Mouse (Mus musculus) liver, postnatal 0 days (tissue): ENCODE results near the gene Spcs1.

Source experiments
- CTCF ChIP-seq: sonication (generic); IDR thresholded peaks from 2 replicates; pipeline ENCODE4 v1.5.1; 2016; ENCODE audit warnings: antibody characterized with exemption, low read depth
- EP300 ChIP-seq: IDR thresholded peaks from 2 replicates; pipeline ENCODE4 v1.6.1; 2016; ENCODE audit warnings: antibody characterized with exemption, low read depth, mild to moderate bottlenecking

- TF ChIP-seq CTCF = no peak
- no peak for TF ChIP-seq EP300
Measured at GRCm38 (mm10) chr14:31013928-31014327, 12.5 kb upstream of the Spcs1 start.
